Mouse (Mus musculus) embryonic fibroblast, embryonic 13.5 days (primary cell): ENCODE measurements at regions not wholly inside any gene's neighbourhood (a gene's known extent, or its start where the extent isn't known, plus 50 kb on each side); places are given as distances from the start of the nearest gene placed in this dataset.

Experiments
- CTCF ChIP-seq: IDR thresholded peaks from 2 replicates; pipeline ENCODE4 v1.5.1; 2011; ENCODE audit warnings: mild to moderate bottlenecking, control low read depth, low read length, moderate library complexity, borderline replicate concordance; ENCODE audit not compliant: insufficient read depth
- POLR2A ChIP-seq: IDR thresholded peaks from 2 replicates; pipeline ENCODE4 v1.6.1; 2011; ENCODE audit warnings: low read depth, mild to moderate bottlenecking, control low read depth, low read length, moderate library complexity

- TF ChIP-seq CTCF (no peak), POLR2A (no peak)
These were observed 360.6 kb upstream of the Rag2 start for GRCm38 (mm10) chr2:101263934-101264333.
